Mouse (Mus musculus): ENCODE measurements around the gene Dagla. TPM values are rescaled to one million over a fixed set of nuclear protein-coding genes. Genes with fewer than 3 reads are reported as not detected.
A peak's percentile ranks its signal among the peaks of the same experiment; 100 is the strongest.

Dagla gene
- polyA plus RNA-seq, 1 experiment from 2014 or later, result 3.0 TPM

- ATAC-seq (ENCODE audit: low FRiP score, low TSS enrichment), result no peak
These were observed 93.8 kb downstream of the Dagla start for GRCm38 (mm10) chr19:10210885-10211284.

GRCm38 (mm10) chr19:10208851-10209250, 95.8 kb downstream of the Dagla start:
- Histone ChIP-seq H3K4me2 (replicated peaks; ENCODE audit: low read depth, low read length) (no peak overlapping the region), H3K27ac (ENCODE audit: low read depth, low read length) (no peak overlapping the region), H3K9me3 (ENCODE audit: control insufficient read depth, low read length) (no peaks in the 10 kb centered on the region), H3K36me3 (ENCODE audit: control insufficient read depth, insufficient read depth, low read length) (peaks cover 59% of the 10 kb centered on the region), H3K4me3 (ENCODE audit: low read length) (no peak overlapping the region), H3K27me3 (ENCODE audit: control insufficient read depth, insufficient read depth, low read length) (no peaks in the 10 kb centered on the region), H3K4me1 (ENCODE audit: control insufficient read depth, insufficient read depth, low read length) (no peaks in the 10 kb centered on the region), H3K9ac (ENCODE audit: low read depth, low read length) (no peak overlapping the region)
- ATAC-seq (ENCODE audit: low FRiP score, low TSS enrichment), result no peak
- WGBS, result 88% methylated on average over 3 of the region's 3 CpGs

More at GRCm38 (mm10) chr19:10210885-10211284, 93.8 kb downstream of the Dagla start:
- Histone ChIP-seq H3K4me1 (ENCODE audit: control insufficient read depth, insufficient read depth, low read length) (no peaks in the 10 kb centered on the region), H3K4me2 (replicated peaks; ENCODE audit: low read depth, low read length) (no peak overlapping the region), H3K4me3 (ENCODE audit: low read length) (no peak overlapping the region), H3K9ac (ENCODE audit: low read depth, low read length) (no peak overlapping the region), H3K27ac (ENCODE audit: low read depth, low read length) (no peak overlapping the region), H3K27me3 (ENCODE audit: control insufficient read depth, insufficient read depth, low read length) (no peaks in the 10 kb centered on the region), H3K9me3 (ENCODE audit: control insufficient read depth, low read length) (no peaks in the 10 kb centered on the region), H3K36me3 (ENCODE audit: control insufficient read depth, insufficient read depth, low read length) (peaks cover 62% of the 10 kb centered on the region)
- 76% methylated on average over 4 of the region's 4 CpGs for WGBS

- Histone ChIP-seq H3K27ac (ENCODE audit: low read depth, low read length) (no peak overlapping the region), H3K36me3 (ENCODE audit: control insufficient read depth, insufficient read depth, low read length) (peaks cover 55% of the 10 kb centered on the region)
These were observed 99.6 kb downstream of the Dagla start for GRCm38 (mm10) chr19:10205051-10205450.

GRCm38 (mm10) chr19:10204616-10205001, 100.1 kb downstream of the Dagla start:
- ATAC-seq (ENCODE audit: low FRiP score, low TSS enrichment), result no peak
- H3K4me3 ChIP-seq (ENCODE audit: low read length), result peak overlapping the region; percentile 68
- H3K4me2 ChIP-seq (replicated peaks; ENCODE audit: low read depth, low read length), result peak overlapping the region; percentile 74
- H3K9me3 ChIP-seq (ENCODE audit: control insufficient read depth, low read length), result no peaks in the 10 kb centered on the region
- peaks cover 55% of the 10 kb centered on the region for H3K36me3 ChIP-seq (ENCODE audit: control insufficient read depth, insufficient read depth, low read length)
- under 1% methylated on average over 5 of the region's 5 CpGs for whole genome bisulfite sequencing
- peak overlapping the region; percentile 84; the same call in 1 of the 2 replicates for H3K9ac ChIP-seq (ENCODE audit: low read depth, low read length)
- peak overlapping the region; percentile 85; the same call in 1 of the 2 replicates for H3K27ac ChIP-seq (ENCODE audit: low read depth, low read length)
- peaks cover 8% of the 10 kb centered on the region for H3K4me1 ChIP-seq (ENCODE audit: control insufficient read depth, insufficient read depth, low read length)
- no peaks in the 10 kb centered on the region for H3K27me3 ChIP-seq (ENCODE audit: control insufficient read depth, insufficient read depth, low read length)

More at GRCm38 (mm10) chr19:10205051-10205450, 99.6 kb downstream of the Dagla start:
- ATAC-seq (ENCODE audit: low FRiP score, low TSS enrichment), result no peak
- WGBS, result 74% methylated on average over 6 of the region's 6 CpGs
- H3K4me2 ChIP-seq (replicated peaks; ENCODE audit: low read depth, low read length), result peak overlapping the region; percentile 74
- peaks cover 8% of the 10 kb centered on the region for H3K4me1 ChIP-seq (ENCODE audit: control insufficient read depth, insufficient read depth, low read length)
- peak overlapping the region; percentile 84; the same call in 1 of the 2 replicates for H3K9ac ChIP-seq (ENCODE audit: low read depth, low read length)
- H3K9me3 ChIP-seq (ENCODE audit: control insufficient read depth, low read length), result no peaks in the 10 kb centered on the region
- peak overlapping the region; percentile 68; the same call in 1 of the 2 replicates for H3K4me3 ChIP-seq (ENCODE audit: low read length)
- no peaks in the 10 kb centered on the region for H3K27me3 ChIP-seq (ENCODE audit: control insufficient read depth, insufficient read depth, low read length)

GRCm38 (mm10) chr19:10203848-10204615, 100.6 kb downstream of the Dagla start, which contains the start of the genes Tmem258 and Fen1:
Gene Tmem258 (plus strand): TSS chr19:10204014.
Gene Fen1 (minus strand): TSS chr19:10204169.
- Histone ChIP-seq H3K27ac (ENCODE audit: low read depth, low read length) (peak within 1 kb of the TSS; percentile 85; the same call in 1 of the 2 replicates), H3K36me3 (ENCODE audit: control insufficient read depth, insufficient read depth, low read length) (peaks cover 56% of the 10 kb centered on the region), H3K27me3 (ENCODE audit: control insufficient read depth, insufficient read depth, low read length) (no peaks in the 10 kb centered on the region), H3K4me1 (ENCODE audit: control insufficient read depth, insufficient read depth, low read length) (peaks cover 8% of the 10 kb centered on the region), H3K9me3 (ENCODE audit: control insufficient read depth, low read length) (no peaks in the 10 kb centered on the region), H3K9ac (ENCODE audit: low read depth, low read length) (peak within 1 kb of the TSS; percentile 84), H3K4me2 (replicated peaks; ENCODE audit: low read depth, low read length) (peak within 1 kb of the TSS; percentile 74), H3K4me3 (ENCODE audit: low read length) (peak within 1 kb of the TSS; percentile 68)
- under 1% methylated on average over 40 of the region's 40 CpGs for WGBS
- peak; percentile 91 for ATAC-seq (ENCODE audit: low FRiP score, low TSS enrichment)

- peak overlapping the region; percentile 84 for H3K9ac ChIP-seq (ENCODE audit: low read depth, low read length)
- ATAC-seq (ENCODE audit: low FRiP score, low TSS enrichment), result no peak; the same call in 1 of the 2 replicates
- peak overlapping the region; percentile 85; the same call in 1 of the 2 replicates for H3K27ac ChIP-seq (ENCODE audit: low read depth, low read length)
- H3K27me3 ChIP-seq (ENCODE audit: control insufficient read depth, insufficient read depth, low read length), result no peaks in the 10 kb centered on the region
- peak overlapping the region; percentile 74 for H3K4me2 ChIP-seq (replicated peaks; ENCODE audit: low read depth, low read length)
- H3K4me3 ChIP-seq (ENCODE audit: low read length), result peak overlapping the region; percentile 68
- no peaks in the 10 kb centered on the region for H3K9me3 ChIP-seq (ENCODE audit: control insufficient read depth, low read length)
- 1% methylated on average over 23 of the region's 23 CpGs for WGBS
- peaks cover 8% of the 10 kb centered on the region for H3K4me1 ChIP-seq (ENCODE audit: control insufficient read depth, insufficient read depth, low read length)
- H3K36me3 ChIP-seq (ENCODE audit: control insufficient read depth, insufficient read depth, low read length), result peaks cover 49% of the 10 kb centered on the region
These were observed 101.4 kb downstream of the Dagla start for GRCm38 (mm10) chr19:10203146-10203847.

- Histone ChIP-seq H3K4me1 (ENCODE audit: control insufficient read depth, insufficient read depth, low read length) (peaks cover 8% of the 10 kb centered on the region), H3K4me2 (replicated peaks; ENCODE audit: low read depth, low read length) (no peak overlapping the region), H3K4me3 (ENCODE audit: low read length) (no peak overlapping the region), H3K9ac (ENCODE audit: low read depth, low read length) (no peak overlapping the region), H3K27me3 (ENCODE audit: control insufficient read depth, insufficient read depth, low read length) (no peaks in the 10 kb centered on the region), H3K27ac (ENCODE audit: low read depth, low read length) (no peak overlapping the region), H3K9me3 (ENCODE audit: control insufficient read depth, low read length) (no peaks in the 10 kb centered on the region), H3K36me3 (ENCODE audit: control insufficient read depth, insufficient read depth, low read length) (peaks cover 62% of the 10 kb centered on the region)
- 34% methylated on average over 3 of the region's 3 CpGs for WGBS
- ATAC-seq (ENCODE audit: low FRiP score, low TSS enrichment), result peak; percentile 43; the same call in 1 of the 2 replicates
These were observed 106.0 kb downstream of the Dagla start for GRCm38 (mm10) chr19:10198723-10199122.

- Histone ChIP-seq H3K9ac (ENCODE audit: low read depth, low read length) (no peak overlapping the region), H3K27me3 (ENCODE audit: control insufficient read depth, insufficient read depth, low read length) (no peaks in the 10 kb centered on the region), H3K27ac (ENCODE audit: low read depth, low read length) (no peak overlapping the region), H3K4me2 (replicated peaks; ENCODE audit: low read depth, low read length) (no peak overlapping the region), H3K9me3 (ENCODE audit: control insufficient read depth, low read length) (no peaks in the 10 kb centered on the region), H3K36me3 (ENCODE audit: control insufficient read depth, insufficient read depth, low read length) (peaks cover 66% of the 10 kb centered on the region), H3K4me1 (ENCODE audit: control insufficient read depth, insufficient read depth, low read length) (peaks cover 8% of the 10 kb centered on the region), H3K4me3 (ENCODE audit: low read length) (no peak overlapping the region)
- no peak for ATAC-seq (ENCODE audit: low FRiP score, low TSS enrichment)
- 81% methylated on average over 2 of the region's 2 CpGs for WGBS
These were observed 106.4 kb downstream of the Dagla start for GRCm38 (mm10) chr19:10198286-10198685.

All from kidney, embryonic 14.5 days (tissue).